Mouse (Mus musculus) regulatory T cell (primary cell): ENCODE results near the gene Amer3.
"Not testable (repeated sequence)": the region's sequence is repeated elsewhere in the genome, so short reads cannot be mapped to it uniquely, and the experiment has no call there.

Experiments used
- in situ Hi-C: fragments of 300-600 bp; cut with MboI, MseI; formaldehyde crosslinking; loops from one replicate; pipeline ENCODE4 v1.15.1; 2025; ENCODE audit warnings: high pct_unique_total_duplicates

The Amer3 gene

GRCm38 (mm10) chr1:34601323-34602047, 22.0 kb downstream of the Amer3 start:
- in situ Hi-C loops: loop anchor here (5.0 kb wide), 1 partner anchor 89 kb away; no protein-coding TSS in a partner anchor

GRCm38 (mm10) chr1:34602363-34602762, 22.9 kb downstream of the Amer3 start:
- in situ Hi-C loops: loop anchor here (5.0 kb wide), 1 partner anchor 90 kb away; no protein-coding TSS in a partner anchor

GRCm38 (mm10) chr1:34613801-34614200, 34.3 kb downstream of the Amer3 start:
- in situ Hi-C loops: loop anchor here (10.0 kb wide), 1 partner anchor 1559 kb away; no protein-coding TSS in a partner anchor

DNA sequence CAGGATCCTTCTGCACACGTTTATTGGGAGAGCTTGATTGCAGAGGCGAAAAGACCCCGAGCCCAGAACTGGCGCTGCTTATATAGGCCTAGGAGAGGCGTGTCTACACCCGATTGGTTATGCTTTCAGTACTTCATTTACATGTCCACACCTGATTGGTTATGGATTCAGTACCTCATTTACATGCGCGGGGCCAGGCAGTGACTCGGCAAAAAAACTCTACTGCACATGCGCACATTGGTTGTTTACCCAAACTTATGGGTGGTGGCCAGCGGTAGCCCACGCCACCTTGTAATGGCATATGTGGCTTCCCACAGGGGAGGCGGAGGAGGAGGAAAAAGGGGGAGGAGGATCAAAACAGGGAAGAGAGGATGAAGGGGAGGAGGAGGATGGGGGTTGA, 40.7 kb downstream of the Amer3 start:
- in situ Hi-C loops: not testable (repeated sequence)

GRCm38 (mm10) chr1:34620761-34621160, 41.3 kb downstream of the Amer3 start:
- in situ Hi-C loops: not testable (repeated sequence)

DNA sequence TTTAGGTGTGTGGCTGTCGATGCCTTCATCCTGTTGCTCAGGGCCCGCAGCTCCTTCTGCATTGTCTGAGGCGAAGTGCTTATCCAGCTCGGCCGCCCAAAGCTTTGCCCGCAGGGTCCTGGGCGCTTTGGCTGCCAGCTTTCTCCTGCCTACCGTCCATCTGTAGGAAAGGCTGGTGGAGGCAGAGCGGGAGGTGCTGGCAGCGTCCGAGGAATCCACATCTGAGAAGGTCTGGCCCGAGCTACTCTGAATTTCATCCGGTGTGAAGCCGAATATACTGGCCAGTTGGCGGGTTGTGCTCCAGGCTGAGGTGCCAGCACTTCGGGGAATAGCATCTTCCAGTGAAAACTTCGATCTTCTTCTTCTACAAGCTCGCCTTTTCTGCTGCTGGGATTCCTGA, 56.3 kb downstream of the Amer3 start:
- in situ Hi-C loops: loop anchor here (5.0 kb wide), 1 partner anchor 67 kb away; no protein-coding TSS in a partner anchor
